Mouse (Mus musculus) kidney, postnatal 4 days (tissue): ENCODE data around the gene Emx2.
A peak's percentile ranks its signal among the peaks of the same experiment; 100 is the strongest.

Experiments
- DNase-seq, 2 experiments: peaks; one replicate each; pipeline ENCODE4 v3.0.0; 2021; ENCODE audit warnings: mixed read lengths in 2 of 2

Emx2 gene

GRCm38 (mm10) chr19:59462459-59463292 lies 4.5 kb downstream of the Emx2 start:
- DNase-seq = peak; percentile 34 to 54

DNA sequence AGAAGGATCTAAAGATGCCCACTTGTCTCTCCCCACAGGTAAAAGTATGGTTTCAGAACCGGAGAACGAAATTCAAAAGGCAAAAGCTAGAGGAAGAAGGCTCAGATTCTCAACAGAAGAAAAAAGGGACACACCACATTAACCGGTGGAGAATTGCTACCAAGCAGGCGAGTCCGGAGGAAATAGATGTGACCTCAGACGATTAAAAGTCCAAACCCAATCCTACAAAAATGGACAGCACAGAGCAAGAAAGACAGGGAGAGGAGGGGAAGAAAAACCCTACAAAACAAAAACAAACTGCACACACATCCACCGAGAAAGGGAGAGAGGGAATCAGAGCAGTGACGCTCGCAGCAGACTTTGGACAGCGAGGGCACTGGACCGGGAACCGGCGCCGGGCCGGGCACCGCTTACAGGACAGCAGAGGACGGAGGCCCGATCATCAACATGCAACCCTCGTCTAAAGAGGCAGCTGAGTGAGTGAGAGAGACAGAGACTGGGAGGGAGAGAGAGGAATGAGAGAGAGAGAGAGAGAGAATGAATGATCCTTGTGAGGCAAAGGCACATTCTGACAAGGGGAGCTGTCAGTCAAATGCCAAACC lies 5.8 kb downstream of the Emx2 start:
- DNase-seq = peak; percentile 50 to 63

- DNase-seq = no peak
Observed at GRCm38 (mm10) chr19:59465281-59465680, 7.1 kb downstream of the Emx2 start.

GRCm38 (mm10) chr19:59465751-59466410 lies 7.7 kb downstream of the Emx2 start:
- DNase-seq = peak in 1 of 2 experiments; percentile 12

DNA sequence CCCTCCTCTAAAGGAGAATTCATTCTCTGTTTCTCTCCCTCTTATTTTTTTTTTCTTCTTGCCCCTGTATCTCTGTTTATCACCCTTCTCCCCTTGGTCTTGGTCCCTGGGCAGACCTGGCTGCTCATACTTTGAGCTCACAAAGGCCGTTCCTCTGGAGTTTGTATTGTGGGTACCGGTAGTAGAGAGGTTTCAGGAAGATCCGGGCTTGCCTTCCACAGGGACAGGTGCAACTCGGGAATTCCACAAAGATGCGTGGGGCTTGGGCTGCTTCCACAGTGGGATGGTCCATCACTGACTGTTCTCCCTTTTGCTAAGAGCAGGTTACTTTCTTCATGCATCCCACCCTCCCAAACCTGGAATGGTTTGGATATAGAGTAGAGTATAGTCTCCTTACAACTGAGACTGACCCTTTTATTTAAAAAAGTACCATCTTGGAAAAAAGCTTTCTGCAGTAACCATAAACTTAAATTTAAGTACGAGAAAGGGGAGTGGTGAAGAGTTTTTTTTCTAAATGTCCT lies 8.3 kb downstream of the Emx2 start:
- peak in 1 of 2 experiments; percentile 18 for DNase-seq

- DNase-seq = peak; percentile 17 to 43
Observed at GRCm38 (mm10) chr19:59467016-59467412, 8.8 kb downstream of the Emx2 start.

- DNase-seq = peak; percentile 46 to 73
Observed at GRCm38 (mm10) chr19:59467413-59468064, 9.4 kb downstream of the Emx2 start.

- DNase-seq = peak in 1 of 2 experiments; percentile 64
Observed at GRCm38 (mm10) chr19:59468065-59468810, 10.1 kb downstream of the Emx2 start.

DNA sequence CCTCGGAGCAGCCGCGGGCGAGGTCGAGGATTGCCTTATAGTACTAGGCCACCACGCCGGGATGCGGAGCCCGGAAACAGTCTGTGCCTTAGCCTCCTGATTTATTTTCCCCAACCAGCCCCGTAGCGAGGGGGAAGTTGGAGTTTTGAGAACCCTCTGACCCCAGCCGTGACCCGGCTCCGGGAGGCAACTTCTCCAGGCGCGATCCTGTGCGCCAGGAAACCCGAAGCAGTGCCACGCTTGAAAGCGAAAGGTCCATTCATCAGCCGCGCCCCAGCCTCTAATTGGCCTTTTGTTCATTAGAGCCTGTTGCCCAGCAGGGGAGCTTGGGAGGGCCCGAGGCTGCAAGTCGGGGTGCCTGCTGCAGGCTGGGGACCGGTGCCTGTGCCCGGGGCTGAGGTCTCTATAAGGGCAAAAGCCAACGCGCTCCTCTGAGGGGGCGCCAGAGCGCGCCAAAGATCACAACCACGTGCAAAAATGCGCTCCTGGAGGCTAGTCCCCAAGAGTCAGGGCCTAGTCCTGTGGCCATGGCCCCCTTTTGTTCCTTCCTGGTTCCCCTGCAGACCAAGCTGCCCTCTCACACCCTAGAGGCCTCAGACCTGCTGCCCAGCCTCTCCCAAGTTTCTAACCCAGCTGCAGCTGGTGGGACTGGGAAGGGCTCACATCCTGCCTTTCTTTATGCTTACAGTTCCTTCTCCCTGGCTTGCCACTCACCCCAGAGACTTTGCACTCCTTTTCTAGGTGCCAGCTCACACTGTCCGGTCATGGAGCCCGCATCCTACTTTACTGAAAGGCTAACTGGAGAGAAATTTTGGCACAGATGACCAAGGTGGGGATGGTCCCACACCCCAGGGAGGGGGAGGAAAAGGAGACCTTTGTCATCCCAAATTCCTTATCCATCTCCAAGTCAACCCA lies 11.1 kb downstream of the Emx2 start:
- DNase-seq = peak; percentile 75 to 82

DNA sequence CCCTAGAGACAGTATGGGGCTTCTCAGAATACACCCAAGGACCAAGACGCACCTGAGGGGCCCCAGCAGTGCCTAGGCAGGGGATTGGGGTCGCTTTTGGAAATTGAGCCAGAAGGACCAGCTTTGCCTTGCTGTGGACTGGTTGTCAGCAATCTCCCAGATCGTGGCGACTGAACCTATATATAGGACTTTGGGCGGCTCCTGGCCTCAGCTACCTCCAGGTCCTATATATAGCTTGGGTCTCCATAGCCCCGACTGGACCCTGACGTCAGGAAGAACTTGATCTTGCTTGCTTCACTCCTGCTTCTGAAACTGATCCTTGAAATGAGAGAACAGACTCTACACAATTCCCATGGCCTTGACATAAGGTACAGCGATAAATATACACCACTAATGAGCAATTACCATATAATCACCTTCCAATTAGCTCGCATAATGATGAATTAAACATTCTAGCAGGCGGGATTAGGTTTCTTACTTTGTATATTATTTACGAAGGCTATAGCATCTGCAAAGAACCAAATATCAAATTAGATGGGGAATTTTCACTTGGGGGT lies 12.0 kb downstream of the Emx2 start:
- DNase-seq = no peak

GRCm38 (mm10) chr19:59470913-59471312 lies 12.7 kb downstream of the Emx2 start:
- peak; percentile 24 for DNase-seq

- no peak for DNase-seq
Observed at GRCm38 (mm10) chr19:59472844-59473243, 14.7 kb downstream of the Emx2 start.

- DNase-seq = no peak
Observed at GRCm38 (mm10) chr19:59479912-59480311, 21.7 kb downstream of the Emx2 start.

DNA sequence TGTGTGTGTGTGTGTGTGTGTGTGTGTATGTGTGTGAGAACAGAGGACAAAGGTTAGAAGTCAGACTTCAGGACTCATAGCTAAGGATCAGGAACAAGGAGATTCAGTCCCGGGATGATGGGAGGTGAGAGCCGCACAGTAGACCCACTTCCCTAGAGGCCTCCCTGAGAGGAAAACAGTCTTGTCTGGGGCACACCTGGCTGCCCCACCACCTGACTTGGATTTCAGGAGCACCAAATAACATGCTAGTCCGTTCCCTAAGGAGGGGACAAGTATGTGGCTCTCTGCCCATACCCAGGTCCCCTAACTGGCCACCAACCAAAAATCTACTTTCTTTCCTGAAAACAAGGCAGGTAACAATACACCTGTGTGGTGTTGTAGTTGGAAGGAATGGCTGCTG lies 22.4 kb downstream of the Emx2 start:
- no peak for DNase-seq

DNA sequence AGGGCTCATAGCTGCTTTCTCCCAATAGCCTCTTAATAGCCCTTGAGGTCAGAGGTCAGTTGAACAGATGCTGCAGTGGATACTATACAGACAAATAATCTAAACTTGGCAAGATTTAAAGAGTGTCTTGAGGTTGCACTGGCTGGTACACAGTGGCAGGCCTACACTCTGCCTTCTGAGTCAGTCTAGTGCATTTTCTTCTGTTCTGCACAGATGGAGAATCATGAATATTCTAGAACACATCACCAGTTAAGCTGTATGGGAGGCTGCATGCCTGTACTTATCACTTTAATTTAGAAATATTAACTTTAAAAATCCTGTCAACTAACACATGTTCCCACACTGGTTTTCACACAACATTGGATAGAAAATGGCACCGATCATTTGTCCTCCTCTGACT lies 34.1 kb downstream of the Emx2 start:
- no peak for DNase-seq

DNA sequence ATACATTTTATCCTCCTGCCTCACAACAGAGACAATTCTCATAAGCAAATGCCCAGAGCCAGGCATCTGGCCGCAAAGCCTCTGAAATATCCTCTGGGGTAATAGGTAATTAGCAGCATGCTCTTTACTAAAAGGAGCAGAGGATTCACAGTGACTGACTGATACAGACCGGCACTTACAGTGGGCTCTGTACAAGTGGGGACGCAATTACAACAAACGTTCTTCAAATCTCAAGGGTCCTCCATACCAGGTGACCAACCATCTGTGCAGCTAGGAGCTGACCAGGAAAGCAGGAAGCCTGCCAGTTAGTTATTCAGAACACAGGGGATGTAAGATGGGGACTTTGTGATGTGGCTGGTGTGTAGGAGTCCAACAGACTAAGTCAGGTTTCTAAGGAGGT lies 38.7 kb downstream of the Emx2 start:
- no peak for DNase-seq

DNA sequence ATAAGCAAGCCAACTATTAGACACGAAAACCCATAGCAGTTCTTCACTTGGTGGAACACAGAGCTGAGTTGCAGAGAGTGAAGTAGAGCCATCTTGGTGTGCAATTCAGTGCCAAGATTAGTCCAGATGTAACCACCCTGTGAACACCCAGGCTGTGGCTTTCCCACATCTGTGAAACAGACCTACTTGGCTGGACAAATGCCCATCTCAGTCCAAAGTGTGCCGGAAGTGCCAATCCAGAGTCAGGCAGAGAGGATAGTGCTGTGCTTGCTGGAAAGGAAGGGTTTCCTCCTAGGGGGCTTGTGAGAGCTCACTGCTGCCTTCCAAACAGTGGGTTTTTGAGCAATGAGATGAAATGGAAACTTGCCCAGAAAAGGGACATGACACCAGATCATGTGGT lies 50.7 kb downstream of the Emx2 start:
- DNase-seq = no peak

- no peak for DNase-seq
Observed at GRCm38 (mm10) chr19:59513181-59513580, 55.0 kb downstream of the Emx2 start.
